Mouse (Mus musculus): ENCODE data around the gene Abcf2. TPM values are rescaled to one million over a fixed set of nuclear protein-coding genes. Genes with fewer than 3 reads are reported as not detected.

Abcf2 gene
- total and polyA plus RNA-seq, 3 experiments = 244 to 257 TPM; not detected in 1

- no peaks in the 10 kb centered on the region for H3K9me3 ChIP-seq (replicated peaks; ENCODE audit: insufficient read depth, low read length)
- H3K4me3 ChIP-seq (ENCODE audit: control insufficient read depth in 1 of 2, insufficient read depth in 1 of 2, low read depth in 2 of 2, low read length in 2 of 2) = no peak overlapping the region
- H3K27ac ChIP-seq (ENCODE audit: control insufficient read depth, low read depth, low read length) = no peak overlapping the region
- no peak for TF ChIP-seq ELF1 (IDR thresholded peaks at IDR 0.05; ENCODE audit: low read depth, low read length)
- peaks cover 16 to 18% of the 10 kb centered on the region in 2 experiments for H3K27me3 ChIP-seq (ENCODE audit: control insufficient read depth in 1 of 2, insufficient read depth in 2 of 2, low read length in 2 of 2)
- no peaks in the 10 kb centered on the region for H3K79me2 ChIP-seq (ENCODE audit: control insufficient read depth, insufficient read depth, low read length, poor library complexity)
- no peaks in the 10 kb centered on the region for H3K4me1 ChIP-seq (ENCODE audit: control insufficient read depth in 1 of 2, insufficient read depth in 2 of 2, low read length in 2 of 2)
- H3K9ac ChIP-seq (ENCODE audit: control insufficient read depth, low read depth, low read length, poor library complexity, severe bottlenecking) = no peak overlapping the region
- no peaks in the 10 kb centered on the region for H3K36me3 ChIP-seq (ENCODE audit: control insufficient read depth in 1 of 2, insufficient read depth in 2 of 2, low read length in 2 of 2)
- DNase-seq (ENCODE audit: low read depth, low spot score) = no peak
Measured at GRCm38 (mm10) chr5:24623041-24623985, 46.0 kb upstream of the Abcf2 start.

GRCm38 (mm10) chr5:24622386-24623040 is 45.2 kb upstream of the Abcf2 start:
- Histone ChIP-seq H3K9me3 (replicated peaks; ENCODE audit: insufficient read depth, low read length) (no peaks in the 10 kb centered on the region), H3K4me3 (ENCODE audit: control insufficient read depth in 1 of 2, insufficient read depth in 1 of 2, low read depth in 2 of 2, low read length in 2 of 2) (no peak overlapping the region), H3K9ac (ENCODE audit: control insufficient read depth, low read depth, low read length, poor library complexity, severe bottlenecking) (no peak overlapping the region), H3K79me2 (ENCODE audit: control insufficient read depth, insufficient read depth, low read length, poor library complexity) (no peaks in the 10 kb centered on the region), H3K27ac (ENCODE audit: control insufficient read depth, low read depth, low read length) (no peak overlapping the region), H3K4me1 (ENCODE audit: control insufficient read depth in 1 of 2, insufficient read depth in 2 of 2, low read length in 2 of 2) (no peaks in the 10 kb centered on the region), H3K36me3 (ENCODE audit: control insufficient read depth in 1 of 2, insufficient read depth in 2 of 2, low read length in 2 of 2) (no peaks in the 10 kb centered on the region), H3K27me3 (ENCODE audit: control insufficient read depth in 1 of 2, insufficient read depth in 2 of 2, low read length in 2 of 2) (peaks cover 20 to 21% of the 10 kb centered on the region in 2 experiments)
- no peak for DNase-seq (ENCODE audit: low read depth, low spot score)
- no peak for TF ChIP-seq EP300 (IDR thresholded peaks at IDR 0.05; ENCODE audit: low read depth in 1 of 2, low read length in 2 of 2)
- TF ChIP-seq MAX (IDR thresholded peaks at IDR 0.05; ENCODE audit: low read length) = no peak
- no peak for TF ChIP-seq POLR2AphosphoS5 (IDR thresholded peaks at IDR 0.05; ENCODE audit: borderline replicate concordance, low read depth, low read length)
- no peak for TF ChIP-seq JUND (IDR thresholded peaks at IDR 0.05; ENCODE audit: low read depth, low read length)
- no peak for TF ChIP-seq CTCF (IDR thresholded peaks at IDR 0.05 in 2 of 3, conservative IDR thresholded peaks at IDR 0.05 in 1 of 3; ENCODE audit: control insufficient read depth in 1 of 3, insufficient read depth in 1 of 3, low read depth in 2 of 3, low read length in 3 of 3, poor library complexity in 1 of 3, severe bottlenecking in 1 of 3)
- no peak for TF ChIP-seq GATA1 (IDR thresholded peaks at IDR 0.05; ENCODE audit: low read depth, low read length)
- no peak for TF ChIP-seq POLR2AphosphoS2 (IDR thresholded peaks at IDR 0.05; ENCODE audit: low read length)
- TF ChIP-seq E2F4 (IDR thresholded peaks at IDR 0.05; ENCODE audit: borderline replicate concordance, low read depth, low read length) = no peak

GRCm38 (mm10) chr5:24620626-24621025 is 43.4 kb upstream of the Abcf2 start:
- Histone ChIP-seq H3K36me3 (ENCODE audit: control insufficient read depth in 1 of 2, insufficient read depth in 2 of 2, low read length in 2 of 2) (no peaks in the 10 kb centered on the region), H3K4me1 (ENCODE audit: control insufficient read depth in 1 of 2, insufficient read depth in 2 of 2, low read length in 2 of 2) (no peaks in the 10 kb centered on the region), H3K79me2 (ENCODE audit: control insufficient read depth, insufficient read depth, low read length, poor library complexity) (no peaks in the 10 kb centered on the region), H3K9ac (ENCODE audit: control insufficient read depth, low read depth, low read length, poor library complexity, severe bottlenecking) (no peak overlapping the region), H3K27me3 (ENCODE audit: control insufficient read depth in 1 of 2, insufficient read depth in 2 of 2, low read length in 2 of 2) (peaks cover 24 to 27% of the 10 kb centered on the region in 2 experiments), H3K27ac (ENCODE audit: control insufficient read depth, low read depth, low read length) (no peak overlapping the region), H3K4me3 (ENCODE audit: control insufficient read depth in 1 of 2, insufficient read depth in 1 of 2, low read depth in 2 of 2, low read length in 2 of 2) (no peak overlapping the region), H3K9me3 (replicated peaks; ENCODE audit: insufficient read depth, low read length) (no peaks in the 10 kb centered on the region)
- TF ChIP-seq POLR2AphosphoS5 (IDR thresholded peaks at IDR 0.05; ENCODE audit: borderline replicate concordance, low read depth, low read length) (no peak), ELF1 (IDR thresholded peaks at IDR 0.05; ENCODE audit: low read depth, low read length) (no peak), USF2 (IDR thresholded peaks at IDR 0.05; ENCODE audit: borderline replicate concordance in 1 of 2, insufficient read depth in 1 of 2, low read depth in 1 of 2, low read length in 2 of 2) (no peak), EP300 (IDR thresholded peaks at IDR 0.05; ENCODE audit: low read depth in 1 of 2, low read length in 2 of 2) (no peak), POLR2A (IDR thresholded peaks at IDR 0.05; ENCODE audit: control insufficient read depth in 1 of 2, insufficient read depth in 1 of 2, low read depth in 1 of 2, low read length in 2 of 2, poor library complexity in 1 of 2) (no peak), POLR2AphosphoS2 (IDR thresholded peaks at IDR 0.05; ENCODE audit: low read length) (no peak), ZC3H11A (IDR thresholded peaks at IDR 0.05; ENCODE audit: low read depth, low read length) (no peak), ZKSCAN1 (IDR thresholded peaks at IDR 0.05; ENCODE audit: low read depth, low read length) (no peak), CHD2 (IDR thresholded peaks at IDR 0.05; ENCODE audit: low read length) (no peak), ETS1 (IDR thresholded peaks at IDR 0.05; ENCODE audit: low read depth, low read length) (no peak), MAX (IDR thresholded peaks at IDR 0.05; ENCODE audit: low read length) (no peak), USF1 (IDR thresholded peaks at IDR 0.05; ENCODE audit: low read depth, low read length) (no peak), SMC3 (IDR thresholded peaks at IDR 0.05; ENCODE audit: low read depth, low read length) (no peak), MEF2A (IDR thresholded peaks at IDR 0.05; ENCODE audit: extremely low read depth, insufficient replicate concordance, low read depth, low read length, poor library complexity, severe bottlenecking) (no peak), NRF1 (IDR thresholded peaks at IDR 0.05; ENCODE audit: insufficient read depth, low read depth, low read length, poor library complexity, severe bottlenecking) (no peak), MXI1 (IDR thresholded peaks at IDR 0.05; ENCODE audit: low read depth, low read length) (no peak)
- DNase-seq (ENCODE audit: low read depth, low spot score) = no peak

Measured in MEL (cell line).